Mouse (Mus musculus) G1E-ER4 (cell line): ENCODE results near the gene Ezr. TPM values are rescaled to one million over a fixed set of nuclear protein-coding genes. Genes with fewer than 3 reads are reported as not detected.

ENCODE experiments used
- GATA1 ChIP-seq: IDR thresholded peaks from one replicate; pipeline ENCODE4 v1.8.0; 2012; ENCODE audit warnings: low read length, inconsistent platforms
- polyA plus RNA-seq: library from polyadenylated mRNA; stranded (reverse); fragments of >175 nt; gene quantifications from 2 replicates; pipeline ENCODE4 v1.2.3, GENCODE M21; 2012

The Ezr gene
- polyA plus RNA-seq, 1 experiment: 336 TPM

DNA sequence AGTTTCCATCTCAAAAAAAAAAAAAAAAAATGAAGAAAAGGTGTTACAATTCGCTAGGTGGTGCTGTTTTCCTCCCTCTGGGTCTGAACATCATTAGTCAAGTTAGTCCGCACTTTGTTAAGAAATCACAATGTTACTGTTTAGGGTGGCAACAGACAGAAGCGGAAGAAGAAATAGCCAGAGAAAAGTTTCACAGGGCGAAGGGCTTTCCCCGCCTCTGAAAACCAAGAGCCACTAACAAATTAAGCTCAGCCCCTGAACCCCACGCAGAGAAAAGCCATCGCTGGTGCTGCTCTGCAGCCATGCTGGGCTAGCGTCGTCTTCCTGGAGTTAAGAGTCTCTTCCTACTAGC, 4.3 kb downstream of the Ezr start:
- TF ChIP-seq GATA1: no peak

DNA sequence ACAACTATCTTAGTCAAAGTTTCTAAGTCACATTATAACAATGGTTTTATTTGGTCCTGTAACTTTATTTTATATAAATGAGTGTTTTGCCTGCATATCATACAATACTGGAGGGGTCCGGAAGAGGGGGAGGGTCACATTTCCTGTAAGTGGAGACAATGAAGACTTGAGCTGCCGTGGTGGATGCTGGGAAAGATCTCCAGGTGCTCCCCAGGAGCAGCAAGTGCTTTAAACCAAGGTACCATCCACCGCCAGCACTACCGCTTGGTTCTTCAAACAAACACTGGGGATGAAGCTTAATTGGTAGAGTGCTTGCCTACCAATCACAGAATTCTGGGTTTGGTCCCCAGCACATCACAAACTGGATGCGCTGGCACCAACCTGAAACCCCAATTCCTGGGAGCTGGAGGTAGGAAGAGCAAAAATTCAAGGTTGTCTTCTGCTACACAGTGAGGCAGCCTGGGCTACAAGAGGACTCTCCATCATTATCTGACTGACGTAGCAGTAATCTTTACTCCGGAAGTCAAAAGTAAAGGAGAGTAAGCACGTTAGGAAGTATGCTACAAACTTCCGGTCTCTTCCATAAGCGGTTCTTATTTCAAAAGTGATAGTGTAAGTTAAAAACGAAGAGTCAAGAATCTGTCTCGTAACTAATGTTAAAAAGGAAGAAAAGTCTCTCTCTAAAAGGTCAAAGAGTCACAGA, 4.8 kb downstream of the Ezr start:
- no peak for TF ChIP-seq GATA1

DNA sequence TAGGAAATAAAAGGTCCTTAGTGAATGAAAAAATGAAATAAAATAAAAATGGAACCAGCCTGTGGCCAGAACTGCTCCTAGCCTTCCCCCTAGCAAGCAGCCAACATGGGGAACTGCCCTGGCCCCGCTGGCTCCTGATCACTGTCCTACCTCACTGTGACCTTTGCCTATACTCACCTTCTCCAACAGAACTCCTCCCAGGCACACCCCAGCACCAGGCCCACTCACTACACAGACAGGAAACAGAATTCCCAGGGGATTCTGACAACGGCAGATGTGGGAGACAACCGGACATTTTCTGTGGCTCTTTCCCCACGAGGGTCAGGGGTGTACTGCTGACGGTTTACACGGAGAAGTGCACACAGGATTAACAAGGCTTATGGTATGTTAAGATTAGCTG, 5.5 kb downstream of the Ezr start:
- TF ChIP-seq GATA1: no peak

DNA sequence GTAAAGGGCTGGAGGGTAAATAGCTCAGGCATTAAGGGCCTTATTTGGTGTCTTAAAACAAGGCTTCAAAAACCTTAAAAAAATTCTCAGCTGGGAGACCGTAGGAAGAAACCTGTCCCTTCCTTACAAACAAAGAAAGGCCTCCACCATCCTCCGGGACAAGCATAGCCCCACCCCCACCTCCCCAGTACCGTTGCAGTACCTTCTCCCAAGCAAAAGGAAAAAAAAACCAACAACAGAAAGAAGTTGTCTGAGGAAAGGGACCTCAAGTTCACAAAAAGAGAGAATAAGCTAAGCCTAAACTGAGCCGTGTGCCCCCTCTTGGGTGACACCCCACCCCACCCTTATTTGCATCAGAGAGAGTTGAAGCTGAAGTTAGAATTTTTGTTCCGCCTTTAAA, 6.0 kb downstream of the Ezr start:
- TF ChIP-seq GATA1: no peak

DNA sequence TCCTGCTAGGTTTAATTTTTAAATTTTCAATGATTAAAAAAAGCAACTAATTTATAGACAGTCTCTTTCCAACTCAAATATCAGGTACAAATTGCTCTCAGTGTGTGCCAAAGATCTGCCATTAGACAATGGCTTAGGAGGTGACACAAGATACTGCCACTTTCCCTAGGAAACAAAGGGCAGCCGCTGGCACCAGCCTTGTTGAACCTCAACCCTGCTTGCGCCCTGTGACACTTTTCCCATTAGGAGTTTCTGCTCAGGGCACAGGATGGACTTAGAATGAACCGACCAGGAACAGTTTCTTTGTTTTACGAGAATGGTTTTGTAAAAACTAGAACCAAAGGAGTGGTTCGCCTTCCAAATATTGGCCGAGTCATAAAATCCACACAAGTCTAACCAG, 6.5 kb downstream of the Ezr start:
- no peak for TF ChIP-seq GATA1

DNA sequence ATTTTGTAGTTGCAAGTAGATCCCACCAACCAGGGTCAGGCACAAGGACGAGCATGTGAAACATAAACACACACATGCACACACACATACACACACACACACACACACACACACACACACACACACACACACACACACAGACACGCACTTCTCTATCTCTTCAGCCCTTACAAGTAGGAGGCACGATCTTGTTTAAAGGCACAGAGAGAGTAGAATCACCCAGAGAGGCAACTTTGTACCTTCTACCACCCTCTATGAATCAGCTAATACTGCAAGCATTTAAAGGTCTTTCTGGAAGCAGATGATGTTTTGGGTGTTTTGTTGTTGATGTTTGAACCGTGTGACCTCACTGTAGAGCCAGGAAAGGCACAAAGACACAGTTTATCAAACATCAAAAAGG, 6.9 kb downstream of the Ezr start:
- TF ChIP-seq GATA1: no peak

DNA sequence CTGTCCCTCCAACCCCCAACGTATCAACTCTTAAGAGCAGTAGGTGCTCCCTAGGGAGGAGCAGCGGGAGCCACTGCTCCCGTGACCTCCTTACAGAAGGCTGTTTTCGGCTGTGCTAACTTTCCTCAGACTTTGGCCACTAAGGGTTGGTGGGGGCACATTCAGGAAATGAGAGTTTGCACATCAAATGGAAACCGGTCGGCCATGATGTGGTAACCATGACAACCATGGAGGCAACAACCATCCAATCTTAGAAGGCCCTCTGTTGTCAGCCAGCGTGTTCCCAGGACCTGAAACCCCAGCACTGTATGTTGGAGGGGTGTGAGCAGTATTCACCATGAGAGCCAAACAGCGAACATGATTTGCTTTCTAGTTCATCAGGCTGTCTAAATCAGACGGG, 7.4 kb downstream of the Ezr start:
- TF ChIP-seq GATA1: no peak

DNA sequence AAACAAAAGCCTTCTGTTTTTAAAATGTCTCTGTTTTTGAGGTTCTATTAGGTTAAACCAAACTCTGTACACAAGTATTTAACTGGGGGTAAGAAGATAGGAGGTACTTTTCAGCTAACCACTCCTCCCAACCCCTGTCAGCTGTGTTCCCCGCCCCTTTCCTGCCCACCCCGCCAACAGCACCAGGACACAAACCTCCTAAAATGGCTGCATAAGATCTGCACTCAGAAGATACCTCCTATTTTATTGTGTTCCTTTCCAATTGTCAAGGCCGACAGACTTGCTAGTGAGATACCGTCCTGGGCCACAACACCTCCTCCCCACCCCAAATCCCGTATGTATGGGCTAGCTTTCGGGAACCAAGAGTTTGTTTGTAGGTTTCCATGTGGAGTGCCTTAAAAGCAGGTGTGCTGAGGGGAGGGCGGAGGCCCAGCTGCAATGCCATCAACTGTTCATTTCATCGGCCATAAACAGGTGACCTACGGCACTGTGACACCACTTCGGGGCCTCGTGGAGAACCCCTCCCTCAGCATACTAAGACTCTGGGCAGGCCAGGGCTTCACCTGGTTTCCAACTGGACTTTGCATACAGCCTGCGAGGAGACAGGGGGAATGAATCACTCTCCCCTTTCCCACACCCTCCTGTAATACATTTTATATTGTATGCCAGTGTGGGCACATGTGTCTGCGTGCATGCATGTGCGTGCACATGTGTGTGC, 9.2 kb downstream of the Ezr start:
- no peak for TF ChIP-seq GATA1

DNA sequence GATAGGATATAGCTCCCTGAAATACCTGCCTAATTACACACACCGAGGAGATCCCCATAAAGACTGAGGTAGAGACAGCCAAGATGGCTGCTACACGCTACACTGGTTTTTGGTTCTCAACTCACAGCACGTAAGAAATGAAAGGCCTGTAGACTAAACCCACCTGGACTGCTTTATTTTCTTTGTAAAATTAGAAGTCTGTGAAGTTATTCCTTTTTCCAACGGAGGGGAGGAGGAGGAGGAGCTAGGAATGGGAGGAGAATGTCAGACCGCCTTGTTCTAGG, 10.2 kb downstream of the Ezr start:
- no peak for TF ChIP-seq GATA1

DNA sequence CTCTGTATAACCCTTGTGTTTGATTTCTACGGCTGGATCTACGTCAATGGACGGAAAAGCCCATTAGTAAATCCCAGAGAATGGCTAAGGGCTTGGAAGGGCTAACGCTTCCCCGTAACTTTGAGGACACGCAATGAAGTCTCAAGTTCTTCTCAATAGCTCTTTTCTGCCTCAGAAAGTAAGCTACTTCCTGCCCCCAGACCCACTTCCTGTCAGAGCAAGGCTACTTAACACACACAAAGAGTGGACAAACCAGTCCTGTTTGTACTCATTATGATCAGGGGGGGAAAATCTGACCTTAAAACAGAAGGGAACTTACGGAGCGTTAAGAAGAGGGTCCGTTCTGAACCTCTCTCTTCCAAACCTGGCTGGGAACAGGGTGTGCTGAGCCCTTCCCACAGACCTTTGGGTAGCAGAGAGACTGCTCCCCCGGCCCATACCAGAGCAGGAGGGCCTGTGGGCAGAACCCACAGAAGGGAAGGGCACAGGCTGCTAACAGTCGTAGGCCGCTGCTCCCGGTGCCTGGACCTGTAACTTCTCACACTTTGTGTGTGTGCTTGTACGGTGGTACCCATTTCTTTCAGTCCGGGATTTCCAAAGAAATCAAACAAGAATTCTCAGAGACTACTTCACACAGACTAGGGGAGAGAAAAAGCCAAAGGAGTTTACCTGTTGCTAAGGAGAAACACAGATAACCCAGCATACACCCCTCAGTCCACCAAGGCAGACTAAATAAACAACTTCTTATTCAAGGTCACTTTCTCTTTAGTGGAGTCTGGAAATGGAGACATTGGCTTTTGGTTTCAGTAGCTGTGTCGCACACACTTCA, 10.7 kb downstream of the Ezr start:
- no peak for TF ChIP-seq GATA1

DNA sequence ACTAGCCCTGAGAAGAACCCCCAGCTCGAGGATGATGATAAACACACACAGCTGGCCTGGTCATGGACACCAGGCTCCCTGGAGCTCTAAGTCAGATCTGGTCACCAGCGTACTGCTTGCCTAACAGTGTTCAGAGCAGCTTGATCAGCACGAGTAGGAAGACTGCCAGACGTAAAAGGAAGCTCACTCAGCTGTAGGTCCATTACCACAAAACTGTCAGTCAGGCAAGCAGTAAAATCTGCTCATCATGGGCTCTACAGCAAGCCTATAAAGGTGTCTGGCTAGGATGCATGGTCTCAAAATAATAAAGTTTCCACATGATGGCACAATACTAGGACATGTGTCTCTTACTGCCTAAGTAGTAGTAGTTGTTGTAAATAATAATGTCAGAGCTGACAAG, 13.0 kb downstream of the Ezr start:
- no peak for TF ChIP-seq GATA1

DNA sequence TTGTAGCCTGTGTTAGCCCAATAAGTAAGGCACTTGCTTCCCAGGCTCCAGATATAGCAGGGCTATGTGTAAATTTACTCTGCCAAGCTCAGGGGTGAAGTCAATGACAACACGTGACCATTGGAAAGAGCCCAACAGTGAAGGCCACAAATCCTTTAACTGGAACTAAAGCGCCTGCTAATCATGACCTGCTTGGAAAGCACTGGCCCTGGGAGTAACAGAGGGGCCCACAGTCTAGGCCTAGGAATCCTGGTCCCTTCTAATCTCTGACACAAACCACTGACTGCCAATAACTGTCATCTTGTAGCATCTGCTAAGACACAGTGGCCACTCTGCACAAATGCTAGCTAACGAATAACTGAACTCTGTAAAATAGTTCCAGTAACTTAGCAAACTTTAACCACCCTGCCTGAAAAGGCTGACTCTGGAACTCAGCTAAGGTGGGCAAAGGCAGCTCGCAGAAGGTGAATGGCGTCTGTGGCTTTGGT, 14.2 kb downstream of the Ezr start:
- TF ChIP-seq GATA1: no peak

DNA sequence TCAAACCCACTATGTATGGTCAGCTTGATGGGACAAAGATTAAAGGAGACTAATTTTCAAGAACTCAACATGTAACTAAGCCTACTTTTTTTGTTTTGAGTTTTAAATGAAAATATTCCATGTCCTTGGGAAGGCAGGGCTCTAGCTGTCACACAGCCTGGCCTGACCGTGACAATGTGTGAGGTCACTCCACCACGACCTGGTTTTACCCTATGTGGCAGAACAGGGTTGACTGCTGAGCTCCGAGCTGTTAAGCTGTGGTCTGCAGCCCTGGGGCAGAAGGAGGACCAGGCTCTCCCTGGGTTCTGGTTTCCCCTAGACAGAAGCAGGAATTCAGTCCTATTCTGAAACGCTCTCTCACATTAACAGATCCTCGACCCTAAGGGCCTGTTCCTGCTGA, 14.8 kb downstream of the Ezr start:
- no peak for TF ChIP-seq GATA1

DNA sequence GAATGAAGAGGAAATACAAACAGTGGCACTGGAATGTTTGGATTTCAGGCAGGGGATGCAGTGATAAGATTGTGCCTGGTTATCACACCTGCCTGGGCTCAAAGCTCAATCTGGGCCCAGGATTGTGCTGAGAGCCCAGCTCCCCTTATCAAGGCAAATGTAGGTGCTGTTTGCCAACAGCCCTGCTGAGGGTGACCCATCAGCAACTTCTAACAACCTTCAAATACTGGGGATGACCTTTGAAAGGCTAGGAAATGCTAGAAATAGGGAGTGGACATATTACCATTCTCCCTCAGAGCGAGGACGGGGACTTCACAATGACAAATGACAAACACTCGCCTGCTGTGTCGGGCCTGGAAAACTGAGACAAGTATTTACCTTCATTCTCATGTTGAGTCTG, 15.8 kb downstream of the Ezr start:
- TF ChIP-seq GATA1: no peak

DNA sequence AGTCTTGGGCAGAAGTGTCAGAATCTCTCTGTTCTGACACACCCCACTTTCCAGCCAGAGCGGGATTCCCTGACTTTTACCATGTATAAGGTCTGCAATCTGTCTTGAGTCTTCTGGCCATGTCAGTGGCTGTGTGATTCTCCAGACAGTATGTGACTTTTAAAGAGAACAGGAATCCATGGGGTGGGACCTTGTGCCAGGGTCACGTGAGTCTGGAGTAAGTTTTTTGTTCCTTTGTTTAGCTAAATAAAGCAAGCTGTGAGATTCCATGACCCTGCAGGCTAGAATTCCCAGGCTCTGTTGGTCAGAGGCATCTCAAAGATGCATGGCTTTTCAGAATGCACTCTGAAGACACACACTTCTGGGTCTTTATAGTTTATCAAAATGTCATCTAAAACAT, 16.7 kb downstream of the Ezr start:
- TF ChIP-seq GATA1: no peak

DNA sequence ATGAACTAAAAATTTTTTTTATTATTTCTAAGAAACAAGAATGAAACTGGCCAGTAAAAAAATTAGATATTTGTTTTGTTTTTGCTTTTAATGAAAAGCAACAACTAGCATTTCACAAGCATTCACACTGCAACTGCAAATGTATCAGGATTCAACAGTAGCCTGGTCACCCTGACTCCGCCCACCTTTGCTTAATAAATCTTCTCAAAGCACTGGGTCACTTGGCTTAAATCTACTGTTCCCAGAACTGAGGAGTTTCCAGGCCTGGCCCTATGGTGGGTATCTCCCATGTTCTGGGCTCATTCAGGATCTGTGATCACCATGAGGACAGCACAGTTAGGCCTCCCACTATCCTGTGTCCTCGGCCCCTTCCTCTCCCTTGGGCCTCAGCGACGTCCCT, 17.9 kb downstream of the Ezr start:
- no peak for TF ChIP-seq GATA1

DNA sequence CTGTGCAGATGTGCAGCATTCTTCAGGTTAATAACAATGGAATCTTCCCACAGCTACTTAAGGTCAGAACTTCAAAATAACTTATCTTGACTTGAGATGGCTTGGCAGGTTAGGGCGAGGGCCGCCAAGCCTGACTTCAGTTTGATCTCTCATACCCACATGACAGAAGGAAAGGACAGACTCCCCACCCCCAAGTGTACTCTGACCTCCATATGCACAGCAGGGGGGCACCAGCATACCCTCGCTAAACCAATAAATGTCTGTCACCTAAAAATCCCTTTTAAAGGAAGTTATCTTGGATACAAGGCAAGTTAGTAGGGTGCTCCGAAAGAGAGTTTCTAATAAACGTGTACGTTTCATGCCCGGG, 18.4 kb downstream of the Ezr start:
- TF ChIP-seq GATA1: no peak
